Mouse (Mus musculus): ENCODE data around the gene Pald1.

DNA sequence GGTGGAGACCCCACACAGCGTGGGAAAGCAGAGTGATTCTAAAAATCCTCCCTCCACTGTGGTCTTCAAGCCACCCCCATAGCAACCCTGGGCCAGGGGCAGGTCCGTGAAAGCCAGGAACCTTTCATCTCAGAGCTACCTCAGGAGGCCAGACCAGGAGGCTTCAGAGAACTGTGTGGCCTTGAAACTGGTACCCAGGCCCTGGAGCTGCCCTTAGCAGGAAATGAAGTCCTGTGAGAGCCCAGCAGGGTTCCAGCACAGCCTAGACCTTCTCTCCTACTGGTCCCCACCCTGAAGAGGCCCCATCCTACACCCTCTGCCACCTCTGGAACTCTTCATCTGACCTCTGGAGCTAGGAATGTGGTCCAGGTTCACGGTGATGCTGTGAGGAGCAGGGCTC is 14.8 kb upstream of the Pald1 start:
- no peak for TF ChIP-seq CTCF (IDR thresholded peaks at IDR 0.05; ENCODE audit: low read depth)
- TF ChIP-seq EP300 (IDR thresholded peaks at IDR 0.05; ENCODE audit: low read depth), result no peak
